Mouse (Mus musculus) neutrophil, adult 5-6 weeks (primary cell): Measurements from ENCODE around the gene Twist2. TPM values are rescaled to one million over a fixed set of nuclear protein-coding genes. Genes with fewer than 3 reads are reported as not detected.
A peak's percentile ranks its signal among the peaks of the same experiment; 100 is the strongest.

ENCODE experiments used
- ATAC-seq: fragments of 151-379, 151-347 bp; 2 replicates; pipeline ENCODE4 v1.8.0; 2017; ENCODE audit warnings: mild to moderate bottlenecking, moderate TSS enrichment; ENCODE audit not compliant: insufficient number of reproducible peaks, poor library complexity, low FRiP score, severe bottlenecking; ENCODE audit errors: extremely low read depth
- total RNA-seq: library from RNA; stranded (forward); fragments of 200-1000 nt; gene quantifications from 2 replicates; pipeline ENCODE4 v1.2.3, GENCODE M21; 2017

Twist2 gene
- total RNA-seq, 1 experiment from 2014 or later, result not detected

- ATAC-seq, result no peak
Measured at GRCm38 (mm10) chr1:91861511-91861910, 60.2 kb downstream of the Twist2 start.

DNA sequence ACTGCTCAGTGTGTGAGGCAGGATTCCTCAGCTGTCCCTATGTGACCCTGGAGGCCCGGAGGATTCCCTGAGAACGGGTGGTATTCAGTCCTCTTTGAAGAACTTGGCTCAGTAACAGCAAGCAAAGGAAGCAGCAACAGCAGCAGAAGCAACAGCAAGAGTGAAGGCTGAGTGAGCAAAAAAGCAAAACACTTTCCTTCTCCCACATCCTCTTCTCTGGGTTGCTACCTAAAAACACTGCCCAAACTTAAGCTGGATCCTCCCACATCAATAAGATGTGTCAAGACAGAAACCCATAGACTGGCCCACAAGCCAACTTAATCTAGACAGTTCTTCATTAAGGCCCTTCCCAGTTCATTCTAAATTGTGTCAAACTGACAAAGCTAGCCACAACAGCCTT lies 64.7 kb downstream of the Twist2 start:
- no peak for ATAC-seq

GRCm38 (mm10) chr1:91871101-91871500 lies 69.8 kb downstream of the Twist2 start:
- no peak for ATAC-seq

DNA sequence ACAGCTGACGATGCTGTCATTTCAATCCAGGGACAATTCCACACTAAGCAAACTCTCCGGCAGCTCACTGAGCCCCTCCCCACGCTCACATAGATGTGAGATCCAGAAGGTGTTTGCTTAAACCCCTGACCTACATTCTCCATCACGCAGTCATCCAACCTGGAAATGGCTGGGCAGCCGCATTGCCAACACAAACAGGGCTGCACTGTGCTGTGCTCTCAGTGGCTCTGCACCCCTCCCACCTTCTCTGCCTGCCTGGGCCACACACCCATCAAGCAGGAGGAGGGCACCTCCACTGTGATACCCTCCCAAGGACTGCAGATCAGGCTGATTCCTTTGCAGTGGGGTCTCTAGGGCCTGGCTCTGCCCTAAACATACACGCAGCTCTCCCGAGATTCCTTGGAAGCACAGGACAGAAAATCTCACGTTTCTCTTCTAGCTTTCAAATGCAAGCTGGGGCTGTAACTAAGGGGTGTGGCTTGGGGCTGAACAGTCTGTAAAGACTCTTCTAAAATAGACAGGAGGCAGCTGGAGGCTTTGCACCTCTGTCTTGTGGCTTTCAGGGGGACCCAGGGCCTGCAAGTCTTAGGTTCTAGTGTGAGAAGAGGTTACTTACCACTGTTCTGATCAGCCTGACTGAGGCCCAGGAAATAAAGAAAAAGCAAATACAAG lies 71.3 kb downstream of the Twist2 start:
- ATAC-seq, result no peak

DNA sequence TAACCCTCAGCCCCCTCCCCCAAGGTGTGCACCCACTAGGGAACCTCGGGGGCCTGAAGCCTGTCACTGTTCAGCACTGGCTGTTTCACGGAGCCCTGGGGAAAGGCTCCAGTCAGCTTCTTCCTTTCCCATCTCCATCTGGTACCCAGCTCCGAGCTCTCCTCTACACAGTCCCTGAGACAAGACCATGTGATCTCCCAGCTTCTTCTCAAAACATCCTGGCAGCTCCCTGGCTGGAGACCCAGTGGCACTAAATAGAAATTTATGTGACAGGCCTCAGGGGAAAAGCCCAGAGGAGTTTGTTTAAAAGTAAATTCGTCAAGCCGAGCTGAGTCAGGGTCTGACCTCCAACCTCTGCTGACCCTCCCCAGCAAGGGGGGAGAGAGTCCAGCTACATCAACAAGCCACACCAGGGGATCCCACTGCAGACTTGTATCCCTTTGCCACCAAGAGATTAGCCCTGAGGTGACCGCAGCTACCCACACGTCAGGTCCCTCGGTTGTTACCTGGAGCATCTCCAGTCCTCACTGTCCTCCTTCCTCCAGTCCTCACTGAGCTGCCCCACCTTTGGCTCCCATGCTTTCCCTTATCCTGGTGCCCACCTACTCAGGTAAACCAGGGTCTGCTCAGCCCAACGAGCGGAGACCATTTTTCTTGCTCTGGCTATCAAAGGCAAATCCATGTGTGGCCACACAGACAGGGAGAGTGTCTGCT lies 72.5 kb downstream of the Twist2 start:
- no peak for ATAC-seq

DNA sequence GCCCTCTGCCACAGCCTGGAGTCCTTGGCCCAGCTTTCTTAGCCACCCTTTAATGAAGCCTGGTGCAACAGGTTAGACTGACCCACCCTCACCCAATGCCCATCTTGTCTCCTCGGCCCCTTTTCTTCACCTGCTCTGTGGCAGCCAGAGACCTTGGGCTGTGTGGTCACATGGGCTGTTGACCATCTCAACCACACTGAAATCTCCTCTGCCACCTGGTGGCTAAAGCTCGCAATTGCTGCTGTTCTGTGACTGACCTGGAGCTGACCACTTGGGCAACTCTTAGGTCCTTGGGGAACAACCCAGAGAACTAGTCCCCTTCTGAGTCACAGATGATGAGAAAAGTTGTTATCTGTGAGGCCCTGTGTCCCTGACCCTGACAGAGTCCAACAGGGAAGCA lies 73.4 kb downstream of the Twist2 start:
- ATAC-seq, result no peak

DNA sequence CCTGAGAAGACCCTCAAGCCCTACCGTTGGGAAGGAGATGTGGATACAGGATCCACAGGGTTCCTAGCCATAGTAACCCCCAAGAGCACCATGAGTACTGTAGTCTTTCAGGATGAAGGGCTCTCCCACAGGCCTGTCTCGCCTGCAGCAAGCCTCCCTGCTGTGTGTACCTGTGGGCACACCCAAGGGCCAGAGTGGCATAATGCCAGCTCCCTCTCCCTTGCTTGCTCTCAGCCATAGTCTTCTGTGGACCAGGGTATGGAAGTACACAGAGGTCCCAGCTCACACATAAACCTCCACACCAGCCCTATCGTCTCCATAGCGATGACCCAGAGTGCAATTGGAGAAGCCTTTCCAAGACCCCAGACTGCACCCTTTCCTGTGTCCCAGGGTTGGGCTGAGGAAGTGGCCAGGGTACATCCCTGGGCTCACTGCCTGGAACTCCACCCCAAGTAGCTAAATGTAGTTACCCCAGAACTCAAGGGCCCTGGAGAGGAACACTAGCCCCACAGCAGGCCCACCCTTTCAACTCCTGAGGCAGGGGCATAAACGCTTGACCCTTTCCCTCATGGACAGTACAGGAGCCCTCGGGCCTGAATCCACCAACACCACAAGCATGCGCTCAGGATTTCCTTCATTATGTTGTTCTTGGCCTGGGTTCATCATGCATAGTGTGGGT lies 73.9 kb downstream of the Twist2 start:
- 0 out of 2 replicates have a peak, but pooled peaks have one; percentile 5 for ATAC-seq

DNA sequence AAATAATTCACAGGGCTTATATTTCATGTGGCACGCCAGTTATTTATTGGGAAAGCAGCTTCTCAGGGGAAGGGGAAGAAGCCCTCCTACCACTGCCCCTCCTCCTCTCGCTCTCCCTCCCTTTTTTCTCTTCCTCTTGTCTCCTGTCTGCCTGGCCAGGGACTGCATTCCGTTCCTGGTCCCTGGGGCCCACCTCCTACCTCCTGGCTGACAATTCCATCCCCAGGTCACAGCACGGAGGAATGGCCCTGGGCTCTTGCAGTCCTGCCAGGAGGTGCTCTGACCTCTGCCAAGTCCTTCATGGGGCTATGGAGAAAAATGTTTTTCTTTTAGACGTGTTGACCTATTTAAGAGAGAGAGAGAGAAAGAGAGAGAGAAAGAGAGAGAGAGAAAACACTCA lies 77.4 kb downstream of the Twist2 start:
- ATAC-seq, result no peak

DNA sequence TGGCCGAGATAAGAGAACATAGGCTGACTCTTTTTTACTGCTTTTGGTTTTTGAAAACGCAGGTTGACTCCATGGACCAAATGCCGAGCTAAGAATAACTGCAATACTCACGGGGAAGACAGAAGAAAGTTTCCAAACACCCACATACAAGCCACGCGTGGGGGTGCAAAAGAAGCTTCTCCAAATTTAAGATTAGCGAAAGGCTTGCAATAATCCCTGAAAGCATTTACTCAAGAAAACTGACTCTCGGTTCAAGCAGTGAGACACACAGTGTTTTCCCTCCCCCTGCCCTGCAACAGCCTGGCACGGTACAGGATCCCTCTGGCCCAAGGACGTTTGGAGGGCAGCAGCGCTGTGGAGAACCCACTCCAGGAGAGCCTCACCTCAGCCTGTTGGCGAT lies 78.9 kb downstream of the Twist2 start:
- ATAC-seq, result no peak

GRCm38 (mm10) chr1:91880899-91881298 lies 79.6 kb downstream of the Twist2 start:
- ATAC-seq, result no peak

DNA sequence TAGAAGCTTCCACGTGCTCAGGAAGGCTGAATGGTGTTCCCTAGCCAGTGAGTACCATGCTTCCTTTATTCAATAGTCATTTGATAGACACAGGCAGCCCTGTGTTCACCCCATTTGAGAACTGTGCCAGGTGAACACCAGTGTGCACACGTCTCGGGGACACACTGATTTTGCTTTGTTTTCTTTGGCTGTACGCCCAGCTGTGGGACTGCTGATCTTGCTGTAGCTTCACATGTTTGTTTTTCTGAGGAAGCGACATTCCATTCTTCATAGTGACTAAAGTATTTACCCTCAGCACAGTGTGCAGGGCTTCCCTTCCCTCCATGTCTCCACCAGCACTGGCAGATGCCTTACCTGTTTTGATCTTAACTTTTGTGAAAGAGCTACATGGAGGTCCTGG lies 81.9 kb downstream of the Twist2 start:
- ATAC-seq, result no peak

GRCm38 (mm10) chr1:91893598-91893997 lies 92.3 kb downstream of the Twist2 start:
- ATAC-seq, result no peak

- no peak for ATAC-seq
Measured at GRCm38 (mm10) chr1:91894286-91894685, 93.0 kb downstream of the Twist2 start.

DNA sequence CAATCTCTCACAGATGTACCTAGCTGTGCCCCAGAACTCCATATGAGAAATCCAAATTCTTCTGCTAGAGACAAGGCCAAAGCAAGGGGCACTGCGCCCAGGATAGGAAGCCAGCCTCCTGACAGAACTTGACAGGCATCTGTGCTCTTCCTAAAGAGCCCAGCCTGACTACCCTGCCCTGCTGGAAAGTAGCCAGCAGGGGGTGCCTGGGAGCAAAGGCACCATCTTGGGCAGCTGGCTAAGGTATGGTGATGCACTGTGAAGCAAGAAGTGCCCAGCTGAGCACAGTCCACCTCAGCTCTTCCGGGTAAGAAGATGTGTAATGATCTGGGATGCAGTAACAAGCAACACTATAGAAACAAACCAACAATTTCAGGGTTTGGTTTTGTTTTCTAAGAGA lies 95.8 kb downstream of the Twist2 start:
- no peak for ATAC-seq
